Mouse (Mus musculus): Measurements from ENCODE around the gene Dcps.

DNA sequence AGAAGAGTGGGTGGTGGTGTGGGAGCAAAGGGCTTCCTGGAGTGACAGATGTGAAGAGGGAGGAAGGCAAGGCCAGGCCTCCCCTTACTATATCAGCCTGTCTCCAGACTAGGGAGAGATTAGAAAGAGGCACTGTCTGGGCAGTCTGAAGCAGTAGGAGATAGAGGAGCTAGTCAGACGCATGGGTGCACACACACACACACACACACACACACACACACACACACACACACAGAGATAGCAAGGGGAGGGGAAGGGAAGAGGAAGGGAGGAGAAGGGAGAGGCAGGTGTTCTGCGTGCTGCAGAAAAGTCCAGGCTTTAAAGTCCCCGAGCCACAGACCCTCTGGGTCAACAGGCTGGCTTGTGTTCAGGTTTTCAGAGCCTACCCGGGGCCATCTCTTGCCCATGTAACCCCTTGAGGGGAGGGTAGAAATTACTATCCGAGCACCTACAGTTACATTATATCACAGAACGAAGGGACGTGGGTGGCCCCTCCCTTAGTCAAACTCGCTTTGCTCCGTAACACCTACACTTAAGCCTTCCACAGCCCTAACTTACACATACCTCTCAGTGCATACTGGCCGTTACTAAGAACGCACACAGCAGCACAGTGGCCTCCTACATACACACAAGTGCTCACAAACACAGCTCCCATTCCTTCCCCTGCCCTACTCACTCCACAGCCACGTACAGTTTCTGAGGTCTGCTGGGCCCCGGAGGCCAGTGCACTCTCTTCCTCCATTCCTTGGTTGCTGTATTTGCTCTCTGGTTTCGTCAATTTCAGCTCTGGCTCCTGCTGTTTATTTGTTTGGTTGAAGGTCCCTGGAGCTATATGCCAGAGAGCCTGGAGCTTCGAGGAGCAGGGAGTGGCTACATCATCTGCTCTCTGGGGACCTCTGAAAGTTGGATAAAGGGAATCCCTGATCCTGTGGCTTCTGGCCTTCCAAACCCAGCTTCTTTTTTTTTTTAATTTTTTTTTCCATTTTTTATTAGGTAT, 69.7 kb downstream of the Dcps start:
- no peak for TF ChIP-seq CTCF (IDR thresholded peaks at IDR 0.05; ENCODE audit: low read depth, low read length)
- TF ChIP-seq POLR2A (IDR thresholded peaks at IDR 0.05; ENCODE audit: extremely low read depth, insufficient read depth, low read length): no peak

Measured in liver, adult 2 months (tissue).